Mouse (Mus musculus) olfactory bulb, adult 2 months (tissue): ENCODE results near the gene Dpm3.

ENCODE experiments used
- CTCF ChIP-seq: fragments of 200-500 bp; IDR thresholded peaks from 2 replicates; pipeline ENCODE4 v1.5.1; 2012; ENCODE audit warnings: low read depth, mild to moderate bottlenecking, low read length, moderate library complexity; ENCODE audit not compliant: insufficient read depth
- POLR2A ChIP-seq: fragments of 200-500 bp; IDR thresholded peaks from 2 replicates; pipeline ENCODE4 v1.6.1; 2012; ENCODE audit warnings: mild to moderate bottlenecking, low read depth, low read length, moderate library complexity; ENCODE audit not compliant: insufficient read depth

DNA sequence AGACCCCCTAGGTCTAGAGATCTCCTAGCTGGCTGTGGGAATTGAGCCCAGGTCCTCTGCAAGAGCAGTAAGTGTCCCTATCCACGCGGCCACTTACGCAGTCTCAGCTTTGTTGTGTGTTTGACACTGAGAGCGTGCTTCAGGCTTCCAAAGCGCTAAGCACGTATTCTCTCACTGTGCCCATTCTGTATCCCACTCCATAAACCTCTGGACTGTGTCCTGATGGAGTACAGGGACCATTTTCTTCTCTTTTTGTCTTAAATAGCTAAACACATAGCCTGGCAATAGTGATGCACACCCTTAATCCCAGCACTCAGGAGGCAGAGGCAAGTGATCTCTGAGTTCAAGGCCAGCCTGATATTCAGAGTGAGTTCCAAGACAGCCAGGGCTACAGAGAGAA lies 39.8 kb downstream of the Dpm3 start:
- TF ChIP-seq CTCF, result no peak
- no peak for TF ChIP-seq POLR2A
